In genomic region chr6:113911094-113911493, GRCm38 (mm10) we compare ENCODE assay signal across 11 mouse cellular contexts.
DNase-seq lines count a peak whose midpoint lies in the region; ATAC-seq and TF ChIP-seq lines count a peak whose summit lies in the region.
"Had no signal": no experiment of that assay in that cellular context is flagged by ENCODE, and none has a peak within 500 bp of the region (broad histone marks: within the 10 kb centered on the region; RNA-seq: fewer than 3 reads in every experiment).

No protein-coding gene starts in this region.

- no peak for DNase-seq in heart, postnatal 0 days (ENCODE audit: low spot score)
- DNase-seq in heart, postnatal 4 days, result no peak
- DNase-seq in midbrain, postnatal 0 days (ENCODE audit: low spot score), result no peak
- DNase-seq in R1 (ENCODE audit: low read depth, low spot score), result peak; percentile 45
- DNase-seq in retina, postnatal 1 day, result peak; percentile 44
- no peak for DNase-seq in gastrocnemius, postnatal 14 days
- DNase-seq in urinary bladder, postnatal 14 days (ENCODE audit: low spot score), result no peak
- DNase-seq: kidney, adult 9 months; lung, postnatal 14 days had no signal

- H3K27ac ChIP-seq in heart, postnatal 0 days (ENCODE audit: low read depth), result no peak overlapping the region
- H3K27ac ChIP-seq in midbrain, postnatal 0 days (ENCODE audit: low read depth, low read length), result no peak overlapping the region
- no peak overlapping the region for H3K27ac ChIP-seq in midbrain, embryonic 13.5 days
- H3K27ac ChIP-seq: embryonic facial prominence, embryonic 15.5 days had no signal

- H3K9me3 ChIP-seq in heart, postnatal 0 days (replicated peaks; ENCODE audit: control insufficient read depth, low read length), result no peaks in the 10 kb centered on the region
- no peaks in the 10 kb centered on the region for H3K9me3 ChIP-seq in midbrain, postnatal 0 days (ENCODE audit: low read length)
- no peaks in the 10 kb centered on the region for H3K9me3 ChIP-seq in midbrain, embryonic 13.5 days
- H3K9me3 ChIP-seq: embryonic facial prominence, embryonic 15.5 days had no signal

- H3K4me3 ChIP-seq in heart, postnatal 0 days (ENCODE audit: low read depth, low read length), result no peak overlapping the region
- no peak overlapping the region for H3K4me3 ChIP-seq in midbrain, postnatal 0 days (ENCODE audit: low read depth, low read length)
- no peak overlapping the region for H3K4me3 ChIP-seq in midbrain, embryonic 13.5 days (replicated peaks)
- H3K4me3 ChIP-seq: embryonic facial prominence, embryonic 15.5 days had no signal

- intact Hi-C loops in gastrocnemius, postnatal 14 days (cut with DNase I; ENCODE audit: low total_unique reads), result no loop called here

- no peak for TF ChIP-seq EP300 in heart, postnatal 0 days (IDR thresholded peaks at IDR 0.05; ENCODE audit: low read depth)

- ATAC-seq in heart, postnatal 0 days (ENCODE audit: insufficient read depth, low read depth), result no peak
- no peak for ATAC-seq in midbrain, postnatal 0 days (ENCODE audit: low FRiP score)
- no peak for ATAC-seq in midbrain, embryonic 13.5 days

- no peak overlapping the region for H3K4me2 ChIP-seq in heart, postnatal 0 days (ENCODE audit: low read depth, low read length)
- no peak overlapping the region for H3K4me2 ChIP-seq in midbrain, postnatal 0 days (ENCODE audit: low read depth, low read length, poor library complexity, severe bottlenecking)
- H3K4me2 ChIP-seq in midbrain, embryonic 13.5 days (replicated peaks), result no peak overlapping the region
- H3K4me2 ChIP-seq: embryonic facial prominence, embryonic 15.5 days had no signal

- 73% methylated on average over 16 of the region's 16 CpGs for WGBS in heart, postnatal 0 days
- 77% methylated on average over 16 of the region's 16 CpGs for WGBS in midbrain, postnatal 0 days
- 78% methylated on average over 16 of the region's 16 CpGs for WGBS in midbrain, embryonic 13.5 days

- H3K36me3 ChIP-seq in heart, postnatal 0 days (replicated peaks; ENCODE audit: control insufficient read depth, insufficient read depth, low read length), result no peaks in the 10 kb centered on the region
- no peaks in the 10 kb centered on the region for H3K36me3 ChIP-seq in midbrain, postnatal 0 days (ENCODE audit: insufficient read depth, low read length)
- H3K36me3 ChIP-seq in midbrain, embryonic 13.5 days, result no peaks in the 10 kb centered on the region
- H3K36me3 ChIP-seq: embryonic facial prominence, embryonic 15.5 days had no signal

- H3K4me1 ChIP-seq in heart, postnatal 0 days (ENCODE audit: control insufficient read depth, insufficient read depth), result no peaks in the 10 kb centered on the region
- H3K4me1 ChIP-seq in midbrain, postnatal 0 days (ENCODE audit: insufficient read depth, low read length), result no peaks in the 10 kb centered on the region
- no peaks in the 10 kb centered on the region for H3K4me1 ChIP-seq in midbrain, embryonic 13.5 days (replicated peaks)
- H3K4me1 ChIP-seq: embryonic facial prominence, embryonic 15.5 days had no signal

- no peak overlapping the region for H3K9ac ChIP-seq in heart, postnatal 0 days (replicated peaks; ENCODE audit: low read depth, low read length)
- H3K9ac ChIP-seq in midbrain, postnatal 0 days (replicated peaks; ENCODE audit: low read length, poor library complexity, severe bottlenecking), result no peak overlapping the region
- no peak overlapping the region for H3K9ac ChIP-seq in midbrain, embryonic 13.5 days (replicated peaks)
- H3K9ac ChIP-seq: embryonic facial prominence, embryonic 15.5 days had no signal

- H3K27me3 ChIP-seq in heart, postnatal 0 days (ENCODE audit: control insufficient read depth, insufficient read depth, low read length), result no peaks in the 10 kb centered on the region
- H3K27me3 ChIP-seq in midbrain, postnatal 0 days (ENCODE audit: insufficient read depth, low read length), result no peaks in the 10 kb centered on the region
- H3K27me3 ChIP-seq in midbrain, embryonic 13.5 days, result no peaks in the 10 kb centered on the region
- H3K27me3 ChIP-seq: embryonic facial prominence, embryonic 15.5 days had no signal

- peak; percentile 23; the same call in 1 of the 2 replicates for TF ChIP-seq CTCF in heart, postnatal 0 days (IDR thresholded peaks at IDR 0.05; ENCODE audit: low read depth)
- peak; percentile 70 for TF ChIP-seq CTCF in midbrain, postnatal 0 days (IDR thresholded peaks at IDR 0.05)

Comparison
In these comparisons a context has a peak if more than half of its experiments do, and no peak if none do; other contexts are left out.
1. DNase-seq: peak in R1 (single experiment) and retina, postnatal 1 day (single experiment); none in heart, postnatal 0 days (single experiment), heart, postnatal 4 days (single experiment), midbrain, postnatal 0 days (single experiment), gastrocnemius, postnatal 14 days (single experiment) and urinary bladder, postnatal 14 days (single experiment).